ENCODE assay signal across 12 mouse cellular contexts in genomic region chr11:103829956-103830355, GRCm38 (mm10). TPM values are rescaled to one million over a fixed set of nuclear protein-coding genes. Genes with fewer than 3 reads are reported as not detected.
"Had no signal": no experiment of that assay in that cellular context is flagged by ENCODE, and none has a peak within 500 bp of the region (broad histone marks: within the 10 kb centered on the region; RNA-seq: fewer than 3 reads in every experiment).

No protein-coding gene starts in this region.

- H3K9me3 ChIP-seq: limb, embryonic 10.5 days; liver, embryonic 15.5 days; lung, embryonic 15.5 days; megakaryocyte, embryonic 14.5 days had no signal

- H3K4me3 ChIP-seq: limb, embryonic 10.5 days; liver, embryonic 15.5 days; lung, embryonic 15.5 days; megakaryocyte, embryonic 14.5 days had no signal

- DNase-seq: kidney, adult 18-20 months; kidney, postnatal 14 days; lung, postnatal 14 days; right cerebral cortex, postnatal 14 days; thymus, postnatal 36 days had no signal

- H3K4me2 ChIP-seq: liver, embryonic 11.5 days; liver, embryonic 15.5 days; lung, embryonic 15.5 days had no signal

- H3K27me3 ChIP-seq: liver, embryonic 15.5 days; lung, embryonic 15.5 days; megakaryocyte, embryonic 14.5 days had no signal

- H3K27ac ChIP-seq: limb, embryonic 10.5 days; liver, embryonic 15.5 days; lung, embryonic 15.5 days; macrophage had no signal

- H3K36me3 ChIP-seq: lung, embryonic 15.5 days had no signal

- H3K9ac ChIP-seq: liver, embryonic 15.5 days; lung, embryonic 15.5 days had no signal

- H3K4me1 ChIP-seq: liver, embryonic 15.5 days; lung, embryonic 15.5 days; megakaryocyte, embryonic 14.5 days had no signal

RNA-seq across cellular contexts. Expression of gene Wnt3, which starts 56.0 kb away (rescaled TPM):
- polyA plus RNA-seq: kidney, embryonic 14.5 days; liver, embryonic 15.5 days; macrophage had no signal
